Mouse (Mus musculus): ENCODE results near the gene 9930021J03Rik.

9930021J03Rik gene

GRCm38 (mm10) chr19:29707314-29707898 is 98.4 kb downstream of the 9930021J03Rik start:
- in situ Hi-C loops (cut with MboI; ENCODE audit: unreplicated experiment in 2 of 2) = loop anchor here in 1 of 2 experiments (10.0 kb wide), 1 partner anchor 107 kb away; the partner anchor contains the start of gene Ranbp6

DNA sequence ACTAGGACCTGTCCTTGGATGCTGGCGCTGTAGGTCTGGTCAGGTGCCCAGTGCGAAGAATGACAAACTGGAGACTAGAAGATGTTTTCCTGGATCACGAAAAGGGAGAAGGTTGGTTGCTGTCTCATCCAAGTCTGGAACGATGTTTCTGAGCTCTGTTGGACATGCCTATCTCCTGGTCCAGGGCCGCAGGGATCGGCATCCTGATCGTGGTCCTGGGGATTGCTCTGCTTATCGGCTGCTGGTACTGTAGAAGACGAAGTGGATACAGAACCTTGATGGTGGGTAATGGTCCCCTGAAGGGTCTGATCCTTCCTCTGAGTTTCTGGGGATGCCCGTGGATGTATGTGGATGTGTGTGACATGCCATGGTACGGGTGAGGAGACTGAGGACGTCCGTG is 101.4 kb downstream of the 9930021J03Rik start:
- in situ Hi-C loops (cut with MboI; ENCODE audit: unreplicated experiment in 2 of 2) = loop anchor here in 1 of 2 experiments (10.0 kb wide), 1 partner anchor 110 kb away; the partner anchor contains the start of gene Ranbp6

- in situ Hi-C loops (cut with MboI; ENCODE audit: unreplicated experiment in 2 of 2) = loop anchor here in 1 of 2 experiments (10.0 kb wide), 1 partner anchor 113 kb away; the partner anchor contains the start of gene Ranbp6
Measured at GRCm38 (mm10) chr19:29701707-29702106, 104.1 kb downstream of the 9930021J03Rik start.

GRCm38 (mm10) chr19:29697245-29697874 is 108.4 kb downstream of the 9930021J03Rik start, which contains the start of gene Mlana:
Mlana (plus strand) TSS chr19:29697824.
- in situ Hi-C loops (cut with MboI; ENCODE audit: unreplicated experiment in 2 of 2) = loop anchor here in 1 of 2 experiments (25.0 kb wide), 1 partner anchor 865 kb away; no protein-coding TSS in a partner anchor

DNA sequence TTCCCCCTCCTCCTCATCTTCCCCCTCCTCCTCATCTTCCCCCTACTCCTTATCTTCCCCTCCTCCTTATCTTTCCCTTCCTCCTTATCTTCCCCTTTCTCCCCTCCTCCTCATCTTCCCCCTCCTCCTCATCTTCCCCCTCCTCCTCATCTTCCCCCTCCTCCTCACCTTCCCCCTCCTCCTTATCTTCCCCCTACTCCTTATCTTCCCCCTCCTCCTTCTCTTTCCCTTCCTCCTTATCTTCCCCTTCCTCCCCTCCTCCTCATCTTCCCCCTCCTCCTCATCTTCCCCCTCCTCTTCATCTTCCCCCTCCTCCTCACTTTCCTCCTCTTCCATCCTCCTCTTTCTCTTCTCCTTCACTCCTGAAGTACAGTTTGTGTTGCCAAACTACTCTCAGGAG is 108.9 kb downstream of the 9930021J03Rik start:
- in situ Hi-C loops (cut with MboI; ENCODE audit: unreplicated experiment in 2 of 2) = loop anchor here in 1 of 2 experiments (25.0 kb wide), 1 partner anchor 865 kb away; no protein-coding TSS in a partner anchor

- in situ Hi-C loops (cut with MboI; ENCODE audit: unreplicated experiment in 2 of 2) = loop anchor here in 1 of 2 experiments (25.0 kb wide), 1 partner anchor 866 kb away; no protein-coding TSS in a partner anchor
Measured at GRCm38 (mm10) chr19:29696309-29696708, 109.5 kb downstream of the 9930021J03Rik start.

- in situ Hi-C loops (cut with MboI; ENCODE audit: unreplicated experiment in 2 of 2) = loop anchor here in 1 of 2 experiments (25.0 kb wide), 1 partner anchor 867 kb away; no protein-coding TSS in a partner anchor
Measured at GRCm38 (mm10) chr19:29695071-29695470, 110.7 kb downstream of the 9930021J03Rik start.

GRCm38 (mm10) chr19:29683844-29684540 is 121.8 kb downstream of the 9930021J03Rik start:
- in situ Hi-C loops (cut with MboI; ENCODE audit: unreplicated experiment in 2 of 2) = loop anchor here (5.0 to 25.0 kb wide), 4 partner anchors 138 to 878 kb away; no protein-coding TSS in a partner anchor

- in situ Hi-C loops (cut with MboI; ENCODE audit: unreplicated experiment in 2 of 2) = loop anchor here (5.0 to 25.0 kb wide), 4 partner anchors 142 to 882 kb away; no protein-coding TSS in a partner anchor
Measured at GRCm38 (mm10) chr19:29680182-29681152, 125.3 kb downstream of the 9930021J03Rik start.

- in situ Hi-C loops (cut with MboI; ENCODE audit: unreplicated experiment in 2 of 2) = loop anchor here in 1 of 2 experiments (5.0 to 25.0 kb wide), 3 partner anchors 457 to 884 kb away; no protein-coding TSS in a partner anchor
Measured at GRCm38 (mm10) chr19:29678181-29678778, 127.5 kb downstream of the 9930021J03Rik start.

DNA sequence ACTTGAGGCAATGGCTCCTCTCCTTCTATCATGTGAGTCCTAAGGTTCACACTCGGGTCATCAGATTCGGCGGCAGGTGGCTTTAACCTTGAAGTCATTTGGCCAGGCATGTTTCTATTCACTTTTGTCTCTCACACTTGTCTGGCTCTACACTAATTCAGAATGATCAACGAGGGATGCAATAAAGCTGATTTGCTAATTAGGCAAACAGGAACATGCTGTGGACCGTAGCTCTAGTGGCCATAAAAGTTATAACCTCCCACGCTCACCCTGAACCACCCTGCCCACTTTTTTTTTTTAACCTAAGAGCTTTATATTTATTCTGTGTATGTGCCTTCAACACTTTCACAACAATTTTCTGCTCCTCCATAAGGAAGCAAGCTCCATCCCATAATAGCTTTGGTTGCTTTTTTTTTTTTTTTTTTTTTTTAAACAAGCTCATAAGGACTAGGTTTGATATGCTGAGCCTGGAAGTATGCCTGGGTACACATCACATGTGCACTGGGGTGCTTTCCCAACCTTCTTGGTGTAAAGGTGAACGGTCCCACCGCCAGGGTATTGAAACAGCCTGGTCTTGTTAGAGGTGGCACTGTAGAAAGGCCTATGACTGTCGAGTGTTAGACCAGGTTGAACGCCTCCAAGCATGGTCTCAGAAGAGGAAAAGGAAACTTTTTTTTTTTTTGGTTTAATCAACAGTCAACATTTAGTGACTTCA is 129.2 kb downstream of the 9930021J03Rik start:
- in situ Hi-C loops (cut with MboI; ENCODE audit: unreplicated experiment in 2 of 2) = loop anchor here in 1 of 2 experiments (5.0 to 25.0 kb wide), 3 partner anchors 458 to 886 kb away; no protein-coding TSS in a partner anchor

DNA sequence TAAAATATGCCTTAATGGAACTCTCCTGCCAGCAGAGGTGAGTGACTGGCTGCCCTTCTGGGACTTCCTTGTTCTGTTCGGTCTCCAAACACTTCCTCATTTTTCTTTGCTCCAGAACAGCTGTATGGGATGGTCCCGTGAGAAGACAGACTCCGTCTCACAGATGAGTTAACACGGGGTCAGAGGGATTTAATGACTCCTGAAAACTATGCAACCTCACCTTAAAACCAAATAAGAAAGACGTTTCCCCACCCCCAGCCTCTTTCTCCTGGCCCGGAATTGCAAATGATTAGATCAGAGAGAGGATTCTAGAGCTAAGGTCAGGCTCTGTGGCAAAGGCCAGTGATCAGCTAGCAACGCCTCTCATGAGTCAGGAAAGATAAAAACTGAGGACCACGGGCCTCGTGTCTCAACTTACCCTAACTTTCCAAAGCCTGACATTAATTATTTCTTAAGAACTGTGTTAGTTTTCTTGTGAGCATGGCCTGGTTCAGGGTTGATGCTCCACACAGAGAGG is 130.2 kb downstream of the 9930021J03Rik start:
- in situ Hi-C loops (cut with MboI; ENCODE audit: unreplicated experiment in 2 of 2) = loop anchor here in 1 of 2 experiments (5.0 to 25.0 kb wide), 3 partner anchors 459 to 887 kb away; no protein-coding TSS in a partner anchor

GRCm38 (mm10) chr19:29674946-29675345 is 130.8 kb downstream of the 9930021J03Rik start:
- in situ Hi-C loops (cut with MboI; ENCODE audit: unreplicated experiment in 2 of 2) = loop anchor here in 1 of 2 experiments (5.0 to 25.0 kb wide), 3 partner anchors 460 to 887 kb away; no protein-coding TSS in a partner anchor

- in situ Hi-C loops (cut with MboI; ENCODE audit: unreplicated experiment in 2 of 2) = loop anchor here in 1 of 2 experiments (10.0 kb wide), 1 partner anchor 462 kb away; no protein-coding TSS in a partner anchor
Measured at GRCm38 (mm10) chr19:29672660-29673059, 133.1 kb downstream of the 9930021J03Rik start.

DNA sequence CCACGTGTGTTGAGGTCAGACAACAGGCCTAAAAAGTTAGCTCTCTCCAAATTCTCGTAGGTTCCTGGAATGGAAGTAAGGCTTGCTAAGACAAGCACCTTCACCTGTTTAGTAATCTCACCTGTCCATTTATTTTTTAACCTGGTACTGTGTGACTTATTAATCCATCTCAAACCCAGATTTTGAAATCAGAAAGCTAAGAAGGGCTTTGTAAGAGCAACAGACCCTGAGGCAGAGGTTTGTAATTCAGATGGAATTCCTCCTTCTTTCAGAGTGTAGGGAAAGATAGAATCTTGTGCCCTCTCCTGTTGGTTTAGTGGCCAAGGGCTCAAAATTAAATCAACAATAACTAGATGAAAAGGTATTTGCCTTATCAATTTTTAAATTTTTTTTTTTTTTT is 134.6 kb downstream of the 9930021J03Rik start:
- in situ Hi-C loops (cut with MboI; ENCODE audit: unreplicated experiment in 2 of 2) = loop anchor here in 1 of 2 experiments (10.0 kb wide), 1 partner anchor 464 kb away; no protein-coding TSS in a partner anchor

DNA sequence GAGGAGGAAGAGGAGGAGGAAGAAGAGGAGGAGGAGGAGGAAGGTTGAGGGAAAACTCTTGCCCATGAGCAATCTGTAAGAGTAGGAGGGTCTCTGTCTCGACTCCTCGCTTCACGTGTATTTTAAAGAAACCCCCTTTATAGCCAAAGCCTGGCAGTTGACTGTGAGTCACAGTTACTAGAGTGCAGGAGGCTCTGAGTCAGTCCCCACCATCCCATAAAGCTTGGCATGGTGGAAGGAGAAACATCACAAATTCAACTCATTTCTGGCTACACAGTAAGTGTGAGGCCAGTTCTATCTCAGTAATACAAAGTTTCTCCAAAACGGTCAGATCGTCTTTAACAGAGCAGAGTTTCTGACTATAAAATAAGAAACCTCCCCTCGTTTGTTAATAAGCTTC is 135.5 kb downstream of the 9930021J03Rik start:
- in situ Hi-C loops (cut with MboI; ENCODE audit: unreplicated experiment in 2 of 2) = loop anchor here in 1 of 2 experiments (10.0 kb wide), 1 partner anchor 465 kb away; no protein-coding TSS in a partner anchor

DNA sequence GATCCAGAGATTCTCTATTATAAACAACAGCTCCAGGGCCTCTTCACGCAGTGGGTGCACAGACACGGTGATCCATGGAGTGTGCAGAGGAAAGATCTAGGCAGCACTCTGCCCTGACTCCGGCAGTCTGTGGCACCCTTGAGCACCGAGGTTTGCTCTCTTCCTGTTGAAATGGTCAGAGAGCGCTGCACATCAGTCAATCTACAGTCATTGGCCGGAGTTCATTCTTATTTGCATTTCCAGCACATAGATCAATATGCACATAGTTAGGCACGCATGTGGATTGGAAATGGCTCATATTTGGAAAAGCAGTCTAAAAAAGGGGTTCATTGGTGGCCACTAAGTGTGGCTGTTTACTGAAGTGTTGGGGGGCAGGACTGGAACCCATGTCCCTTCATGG is 137.7 kb downstream of the 9930021J03Rik start:
- in situ Hi-C loops (cut with MboI; ENCODE audit: unreplicated experiment in 2 of 2) = no loop called here
